In genomic region chr11:120492024-120492877, GRCm38 (mm10) we compare ENCODE assay signal across 8 mouse cellular contexts. TPM values are rescaled to one million over a fixed set of nuclear protein-coding genes. Genes with fewer than 3 reads are reported as not detected.
DNase-seq lines count a peak whose midpoint lies in the region; ATAC-seq and TF ChIP-seq lines count a peak whose summit lies in the region.

No protein-coding gene starts in this region.

- H3K36me3 ChIP-seq in testis, adult 2 months (ENCODE audit: control insufficient read depth, insufficient read depth, low read length) = no peaks in the 10 kb centered on the region; the same call in 1 of the 2 replicates
- H3K36me3 ChIP-seq in heart, embryonic 10.5 days = peaks cover 61% of the 10 kb centered on the region
- H3K36me3 ChIP-seq in kidney, embryonic 14.5 days (ENCODE audit: control insufficient read depth, insufficient read depth, low read length) = peaks cover 48% of the 10 kb centered on the region

- peak overlapping the region; percentile 91 for H3K4me2 ChIP-seq in kidney, embryonic 14.5 days (replicated peaks; ENCODE audit: low read depth, low read length)

- H3K27me3 ChIP-seq in testis, adult 2 months (ENCODE audit: control insufficient read depth, insufficient read depth, low read length) = no peaks in the 10 kb centered on the region
- no peaks in the 10 kb centered on the region for H3K27me3 ChIP-seq in heart, embryonic 10.5 days (ENCODE audit: insufficient read depth, poor library complexity, severe bottlenecking)
- H3K27me3 ChIP-seq in kidney, embryonic 14.5 days (ENCODE audit: control insufficient read depth, insufficient read depth, low read length) = no peaks in the 10 kb centered on the region

- ATAC-seq in kidney, embryonic 14.5 days (ENCODE audit: low FRiP score, low TSS enrichment) = peak; percentile 60

- under 1% methylated on average over 48 of the region's 48 CpGs for WGBS in heart, embryonic 10.5 days
- under 1% methylated on average over 48 of the region's 48 CpGs for WGBS in kidney, embryonic 14.5 days

- peak overlapping the region; percentile 96 for H3K4me3 ChIP-seq in testis, adult 2 months (ENCODE audit: control insufficient read depth, low read depth, low read length)
- peak overlapping the region; percentile 89 for H3K4me3 ChIP-seq in heart, embryonic 10.5 days
- peak overlapping the region; percentile 80 for H3K4me3 ChIP-seq in kidney, embryonic 14.5 days (ENCODE audit: low read length)

- peaks cover 11% of the 10 kb centered on the region for H3K4me1 ChIP-seq in testis, adult 2 months (ENCODE audit: control insufficient read depth, insufficient read depth, low read length)
- peaks cover 40% of the 10 kb centered on the region for H3K4me1 ChIP-seq in heart, embryonic 10.5 days
- H3K4me1 ChIP-seq in kidney, embryonic 14.5 days (ENCODE audit: control insufficient read depth, insufficient read depth, low read length) = peaks cover 26% of the 10 kb centered on the region

- H3K9me3 ChIP-seq in heart, embryonic 10.5 days = no peaks in the 10 kb centered on the region
- H3K9me3 ChIP-seq in kidney, embryonic 14.5 days (ENCODE audit: control insufficient read depth, low read length) = no peaks in the 10 kb centered on the region

- no peak for DNase-seq in testis, postnatal 14 days (ENCODE audit: low spot score)
- peak; percentile 53 for DNase-seq in c-Kit-positive CD71-positive TER-119-positive erythroid progenitor cells, embryonic 14.5 days (ENCODE audit: low spot score)
- peak; percentile 93 for DNase-seq in heart, embryonic 10.5 days (ENCODE audit: low spot score)
- peak; percentile 58 for DNase-seq in lung, postnatal 36 days
- peak; percentile 39 for DNase-seq in spleen, adult 12 weeks (ENCODE audit: low spot score)
- DNase-seq in cerebellum, postnatal 25 days = no peak

- no peak for TF ChIP-seq POLR2A in testis, adult 2 months (IDR thresholded peaks at IDR 0.05; ENCODE audit: control insufficient read depth, low read depth, low read length)

- peak overlapping the region; percentile 76 for H3K9ac ChIP-seq in kidney, embryonic 14.5 days (ENCODE audit: low read depth, low read length)

- TF ChIP-seq CTCF in testis, adult 2 months (IDR thresholded peaks at IDR 0.05; ENCODE audit: control insufficient read depth, insufficient read depth, insufficient replicate concordance, low read depth, low read length) = no peak

- peak overlapping the region; percentile 59; the same call in 1 of the 2 replicates for H3K27ac ChIP-seq in testis, adult 2 months (ENCODE audit: control insufficient read depth, insufficient read depth, low read depth, low read length)
- peak overlapping the region; percentile 92 for H3K27ac ChIP-seq in heart, embryonic 10.5 days
- peak overlapping the region; percentile 78 for H3K27ac ChIP-seq in kidney, embryonic 14.5 days (ENCODE audit: low read depth, low read length)

RNA-seq across cellular contexts. Expression of gene Slc25a10, which starts 0.6 kb away (rescaled TPM):
- 68.3 and 75.0 TPM in 2 replicates for polyA plus RNA-seq in testis, adult 2 months (2012; rRNA removed)
- 55.6 and 56.6 TPM in 2 replicates for polyA plus RNA-seq in heart, embryonic 10.5 days (2016; fragmentation: Nextera tagmentation; extraction: Ambion mirVana)
- polyA plus RNA-seq in kidney, embryonic 14.5 days (2014; fragmentation: Nextera tagmentation; extraction: Ambion mirVana) = 65.3 and 79.1 TPM in 2 replicates

RNA-seq across cellular contexts. Expression of gene Mrpl12, which starts 7.8 kb away (rescaled TPM):
- polyA plus RNA-seq in testis, adult 2 months (2012; rRNA removed) = 84.6 and 94.8 TPM in 2 replicates
- polyA plus RNA-seq in heart, embryonic 10.5 days (2016; fragmentation: Nextera tagmentation; extraction: Ambion mirVana) = 259 and 270 TPM in 2 replicates
- polyA plus RNA-seq in kidney, embryonic 14.5 days (2014; fragmentation: Nextera tagmentation; extraction: Ambion mirVana) = 176 and 218 TPM in 2 replicates

RNA-seq across cellular contexts. Expression of gene Arl16, which starts 24.8 kb away (rescaled TPM):
- polyA plus RNA-seq in testis, adult 2 months (2012; rRNA removed) = 15.8 and 20.5 TPM in 2 replicates
- 46.0 and 52.2 TPM in 2 replicates for polyA plus RNA-seq in heart, embryonic 10.5 days (2016; fragmentation: Nextera tagmentation; extraction: Ambion mirVana)
- polyA plus RNA-seq in kidney, embryonic 14.5 days (2014; fragmentation: Nextera tagmentation; extraction: Ambion mirVana) = 46.4 and 51.5 TPM in 2 replicates

RNA-seq across cellular contexts. Expression of gene Ccdc137, which starts 34.3 kb away (rescaled TPM):
- polyA plus RNA-seq in testis, adult 2 months (2012; rRNA removed) = 5.6 and 6.9 TPM in 2 replicates
- 27.0 and 36.1 TPM in 2 replicates for polyA plus RNA-seq in heart, embryonic 10.5 days (2016; fragmentation: Nextera tagmentation; extraction: Ambion mirVana)
- 27.4 and 32.8 TPM in 2 replicates for polyA plus RNA-seq in kidney, embryonic 14.5 days (2014; fragmentation: Nextera tagmentation; extraction: Ambion mirVana)

RNA-seq across cellular contexts. Expression of gene Oxld1, which starts 34.4 kb away (rescaled TPM):
- 6.3 and 7.1 TPM in 2 replicates for polyA plus RNA-seq in testis, adult 2 months (2012; rRNA removed)
- 16.7 and 17.6 TPM in 2 replicates for polyA plus RNA-seq in heart, embryonic 10.5 days (2016; fragmentation: Nextera tagmentation; extraction: Ambion mirVana)
- polyA plus RNA-seq in kidney, embryonic 14.5 days (2014; fragmentation: Nextera tagmentation; extraction: Ambion mirVana) = 14.8 and 18.2 TPM in 2 replicates

Comparison
In these comparisons a context has a peak if more than half of its experiments do, and no peak if none do; other contexts are left out.
1. DNase-seq: peak in c-Kit-positive CD71-positive TER-119-positive erythroid progenitor cells, embryonic 14.5 days (single experiment), heart, embryonic 10.5 days (single experiment), lung, postnatal 36 days (single experiment) and spleen, adult 12 weeks (single experiment); none in testis, postnatal 14 days (single experiment) and cerebellum, postnatal 25 days (0 of 2).
2. Peak in every context shown above with its lines, with median percentiles within 50 percentile points of each other: H3K27ac ChIP-seq and H3K4me3 ChIP-seq.